Comparison of ENCODE assay signal across 32 mouse cellular contexts in the genomic region with DNA sequence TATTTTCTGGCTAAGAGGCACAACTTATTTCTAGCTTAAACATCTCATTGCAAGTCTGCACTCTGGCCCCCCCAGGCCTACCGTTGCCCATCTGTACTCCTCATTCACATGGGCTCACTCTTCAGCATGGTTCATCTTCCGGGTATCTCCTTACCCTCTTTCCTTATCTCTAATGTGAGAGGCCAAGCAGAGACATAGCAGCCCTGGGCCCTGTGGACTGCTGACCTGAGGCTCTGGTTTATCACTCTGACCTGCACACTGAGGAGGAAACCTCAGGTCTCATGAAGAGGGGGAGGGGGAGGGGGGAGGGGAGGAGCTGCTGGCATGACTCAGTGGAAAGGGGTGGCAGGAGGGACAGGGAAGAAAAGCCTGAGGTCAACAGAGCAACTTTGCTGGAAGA.
"Had no signal": no experiment of that assay in that cellular context is flagged by ENCODE, and none has a peak within 500 bp of the region (broad histone marks: within the 10 kb centered on the region; RNA-seq: fewer than 3 reads in every experiment).

No protein-coding gene starts in this region.

- H3K4me1 ChIP-seq: liver, embryonic 12.5 days; liver, embryonic 13.5 days; liver, embryonic 15.5 days; lung, embryonic 15.5 days; megakaryocyte, embryonic 14.5 days had no signal

- H3K4me2 ChIP-seq: limb, embryonic 12.5 days; limb, embryonic 13.5 days; limb, embryonic 15.5 days; liver, embryonic 11.5 days; liver, embryonic 12.5 days; liver, embryonic 13.5 days; liver, embryonic 15.5 days; lung, embryonic 14.5 days; lung, embryonic 15.5 days; midbrain, embryonic 11.5 days; midbrain, embryonic 12.5 days; midbrain, embryonic 13.5 days; midbrain, embryonic 15.5 days; neural tube, embryonic 12.5 days had no signal

- H3K27ac ChIP-seq: limb, embryonic 10.5 days; limb, embryonic 12.5 days; limb, embryonic 13.5 days; limb, embryonic 15.5 days; liver, embryonic 12.5 days; liver, embryonic 13.5 days; liver, embryonic 14.5 days; liver, embryonic 15.5 days; lung, embryonic 15.5 days; macrophage; midbrain, embryonic 10.5 days; midbrain, embryonic 12.5 days; midbrain, embryonic 13.5 days; midbrain, embryonic 15.5 days; neural tube, embryonic 12.5 days had no signal

- ATAC-seq: liver, embryonic 12.5 days; liver, postnatal 0 days; lung, postnatal 0 days; midbrain, embryonic 13.5 days; midbrain, embryonic 15.5 days; midbrain, embryonic 16.5 days had no signal

- H3K27me3 ChIP-seq: limb, embryonic 12.5 days; limb, embryonic 13.5 days; limb, embryonic 15.5 days; liver, embryonic 12.5 days; liver, embryonic 13.5 days; liver, embryonic 15.5 days; lung, embryonic 15.5 days; megakaryocyte, embryonic 14.5 days; midbrain, embryonic 13.5 days; midbrain, embryonic 15.5 days had no signal

- DNase-seq: left cerebral cortex, postnatal 4 days; liver; liver, embryonic 13.5 days; liver, postnatal 0 days; lung, adult 18-20 months; lung, adult 2 months; lung, embryonic 14.5 days; lung, postnatal 10 days; lung, postnatal 14 days; lung, postnatal 36 days; lung, postnatal 4 days; midbrain, embryonic 14.5 days had no signal

- H3K4me3 ChIP-seq: limb, embryonic 10.5 days; limb, embryonic 12.5 days; limb, embryonic 13.5 days; limb, embryonic 15.5 days; liver, embryonic 12.5 days; liver, embryonic 13.5 days; liver, embryonic 15.5 days; lung, embryonic 15.5 days; megakaryocyte, embryonic 14.5 days; midbrain, embryonic 10.5 days; midbrain, embryonic 12.5 days; midbrain, embryonic 13.5 days; midbrain, embryonic 15.5 days; myocyte; neural tube, embryonic 12.5 days had no signal

- H3K36me3 ChIP-seq: limb, embryonic 10.5 days; limb, embryonic 12.5 days; limb, embryonic 13.5 days; limb, embryonic 15.5 days; liver, embryonic 12.5 days; liver, embryonic 13.5 days; liver, embryonic 15.5 days; lung, embryonic 15.5 days; midbrain, embryonic 10.5 days; midbrain, embryonic 12.5 days; midbrain, embryonic 13.5 days; midbrain, embryonic 15.5 days; neural tube, embryonic 12.5 days had no signal

- H3K9ac ChIP-seq: limb, embryonic 12.5 days; limb, embryonic 13.5 days; limb, embryonic 15.5 days; liver, embryonic 12.5 days; liver, embryonic 13.5 days; liver, embryonic 14.5 days; liver, embryonic 15.5 days; liver, postnatal 0 days; lung, embryonic 14.5 days; lung, embryonic 15.5 days; midbrain, embryonic 12.5 days; midbrain, embryonic 13.5 days; midbrain, embryonic 15.5 days; neural tube, embryonic 12.5 days had no signal

- H3K9me3 ChIP-seq: limb, embryonic 10.5 days; limb, embryonic 12.5 days; limb, embryonic 13.5 days; limb, embryonic 15.5 days; liver, embryonic 12.5 days; liver, embryonic 13.5 days; liver, embryonic 15.5 days; lung, embryonic 15.5 days; midbrain, embryonic 10.5 days; midbrain, embryonic 12.5 days; midbrain, embryonic 13.5 days; midbrain, embryonic 15.5 days; neural tube, embryonic 12.5 days had no signal
